Mouse (Mus musculus) small intestine, adult 2 months (tissue): Measurements from ENCODE around the gene Map3k11.

Source experiments
- CTCF ChIP-seq: fragments of 200-500 bp; IDR thresholded peaks from 2 replicates; pipeline ENCODE4 v1.5.1; 2012; ENCODE audit warnings: low read depth, mild to moderate bottlenecking, control low read depth, inconsistent platforms, low read length, moderate library complexity, mixed read lengths; ENCODE audit not compliant: insufficient replicate concordance, insufficient read length; ENCODE audit errors: extremely low read depth
- POLR2A ChIP-seq: fragments of 200-500 bp; IDR thresholded peaks from 2 replicates; pipeline ENCODE4 v1.6.1; 2012; ENCODE audit warnings: low read depth, mild to moderate bottlenecking, control low read depth, inconsistent platforms, low read length, moderate library complexity

DNA sequence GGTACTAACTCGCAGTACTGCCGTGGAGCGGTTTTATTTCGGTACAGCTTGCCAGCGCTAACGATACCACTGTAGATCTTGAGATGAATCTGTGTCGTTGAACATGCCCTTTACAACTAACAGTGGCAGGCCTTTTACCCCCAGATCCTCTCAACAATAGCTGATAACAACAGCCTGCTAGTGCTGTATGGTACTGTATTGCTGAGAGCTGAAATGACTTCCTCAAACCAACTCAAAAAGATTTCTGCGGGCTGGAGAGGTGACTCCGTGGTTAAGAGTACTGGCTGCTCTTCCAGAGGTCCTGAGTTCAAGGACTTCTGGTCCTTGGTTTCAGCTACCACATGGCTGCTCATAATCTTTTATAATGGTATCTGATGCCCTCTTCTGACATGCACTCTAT lies 45.8 kb downstream of the Map3k11 start:
- TF ChIP-seq CTCF (no peak), POLR2A (no peak)
